Mouse (Mus musculus) layer of hippocampus, adult 18-20 months (tissue): ENCODE measurements around the gene Haspin. TPM values are rescaled to one million over a fixed set of nuclear protein-coding genes. Genes with fewer than 3 reads are reported as not detected.

Source experiments
- DNase-seq, 2 experiments: peaks; one replicate each; pipeline ENCODE4 v3.0.0; 2022; ENCODE audit warnings: low spot score in 2 of 2
- total RNA-seq, 2 experiments: library from RNA; stranded (reverse); gene quantifications; 2 replicates each; pipeline ENCODE4 v1.2.3; 2021

Gene Haspin
- total RNA-seq, 2 experiments from 2014 or later: 0.10 to 0.15 TPM

DNA sequence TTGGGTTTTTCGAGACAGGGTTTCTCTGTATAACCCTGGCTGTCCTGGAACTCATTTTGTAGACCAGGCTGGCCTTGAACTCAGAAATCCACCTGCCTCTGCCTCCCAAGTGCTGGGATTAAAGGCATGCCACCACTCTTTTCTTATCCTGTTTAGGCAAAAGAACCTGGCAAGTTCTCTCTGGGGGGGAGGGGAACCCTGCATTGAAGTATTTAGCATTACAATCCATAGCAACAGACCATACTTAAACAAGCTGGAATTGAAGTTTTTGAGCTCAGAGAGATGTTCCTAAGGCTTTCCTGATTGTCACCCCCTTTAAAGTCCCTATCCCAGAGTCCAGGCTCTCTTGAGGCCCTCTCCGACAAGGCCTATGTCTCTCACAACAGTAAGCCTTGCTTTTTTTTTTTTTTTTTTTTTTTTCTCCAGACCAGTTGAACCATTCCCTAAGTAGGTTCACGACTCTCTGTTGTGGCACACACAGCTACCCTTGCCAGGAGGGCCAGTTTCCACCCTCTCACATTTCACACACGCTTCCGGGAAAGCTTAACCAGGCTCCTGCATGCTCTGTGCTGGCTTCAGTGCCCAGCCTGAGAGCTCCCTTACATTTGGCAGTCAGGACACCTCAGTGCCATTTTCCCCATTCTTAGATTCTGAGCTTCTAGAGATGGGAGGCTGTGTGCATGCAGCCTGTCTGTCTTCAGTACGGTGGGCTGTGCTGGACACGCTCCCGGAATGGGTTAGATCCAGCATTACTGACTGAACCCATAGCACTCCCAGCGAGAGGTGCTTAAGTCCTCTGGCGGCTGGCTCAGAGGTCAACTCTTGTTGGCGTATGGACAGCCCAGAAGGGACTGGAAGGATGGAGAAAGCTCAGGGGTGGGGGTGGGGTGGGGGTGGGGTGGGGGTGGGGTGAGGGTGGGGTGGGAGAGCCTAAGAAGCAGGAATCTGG, 8.2 kb upstream of the Haspin start:
- DNase-seq: no peak

DNA sequence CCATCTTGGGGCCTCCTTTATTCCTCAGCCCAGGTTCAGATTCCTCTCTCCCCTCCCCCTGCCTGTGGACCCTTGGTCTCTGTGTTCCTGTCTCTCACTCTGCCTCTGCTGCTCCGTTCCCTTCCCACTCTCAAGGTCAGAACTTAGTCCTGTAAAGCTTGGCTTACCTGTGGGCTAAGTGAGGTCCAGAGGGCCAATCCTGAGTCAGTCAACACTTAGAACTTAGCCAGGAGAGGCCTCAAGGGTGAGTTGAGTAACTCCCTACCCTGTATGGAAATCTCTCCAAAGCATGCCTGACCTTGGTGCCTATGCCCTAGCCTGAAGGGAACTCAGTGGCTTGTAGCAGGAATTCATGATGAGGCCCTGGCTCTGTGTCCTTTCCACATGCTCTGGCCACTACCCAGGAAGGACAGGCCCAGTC, 6.2 kb upstream of the Haspin start:
- DNase-seq: no peak

- DNase-seq: no peak
These were observed 978 bp downstream of the Haspin start for GRCm38 (mm10) chr11:73137116-73137515.

- no peak for DNase-seq
These were observed 1.5 kb downstream of the Haspin start for GRCm38 (mm10) chr11:73136587-73136986.

- DNase-seq: no peak
These were observed 3.9 kb downstream of the Haspin start for GRCm38 (mm10) chr11:73134222-73134621.

DNA sequence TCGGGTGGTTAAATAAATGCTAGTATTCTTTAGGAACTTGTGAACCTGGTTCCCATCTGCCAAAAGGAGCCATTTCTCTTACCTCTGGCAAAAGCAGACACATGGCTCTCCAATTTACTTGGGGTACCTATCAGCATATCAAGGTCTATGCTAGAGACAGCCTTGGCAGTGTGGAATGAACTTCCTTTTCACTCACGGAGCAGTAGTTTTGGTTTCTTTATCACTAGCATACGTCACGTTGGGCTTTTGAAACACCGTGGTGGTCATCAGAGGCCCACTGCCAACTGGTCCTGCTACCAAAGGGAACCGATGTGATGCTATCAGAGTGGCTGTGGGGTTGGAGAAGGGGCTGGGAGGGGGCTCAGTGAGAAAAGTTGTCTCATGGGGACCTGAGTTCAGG, 5.1 kb downstream of the Haspin start:
- DNase-seq: no peak

- DNase-seq: peak in 1 of 2 experiments; percentile 27
These were observed 7.1 kb downstream of the Haspin start for GRCm38 (mm10) chr11:73131020-73131419.

- DNase-seq: no peak
These were observed 11.6 kb downstream of the Haspin start for GRCm38 (mm10) chr11:73126495-73126894.

GRCm38 (mm10) chr11:73111414-73111813, 26.7 kb downstream of the Haspin start:
- no peak for DNase-seq

GRCm38 (mm10) chr11:73109941-73110340, 28.2 kb downstream of the Haspin start:
- no peak for DNase-seq

DNA sequence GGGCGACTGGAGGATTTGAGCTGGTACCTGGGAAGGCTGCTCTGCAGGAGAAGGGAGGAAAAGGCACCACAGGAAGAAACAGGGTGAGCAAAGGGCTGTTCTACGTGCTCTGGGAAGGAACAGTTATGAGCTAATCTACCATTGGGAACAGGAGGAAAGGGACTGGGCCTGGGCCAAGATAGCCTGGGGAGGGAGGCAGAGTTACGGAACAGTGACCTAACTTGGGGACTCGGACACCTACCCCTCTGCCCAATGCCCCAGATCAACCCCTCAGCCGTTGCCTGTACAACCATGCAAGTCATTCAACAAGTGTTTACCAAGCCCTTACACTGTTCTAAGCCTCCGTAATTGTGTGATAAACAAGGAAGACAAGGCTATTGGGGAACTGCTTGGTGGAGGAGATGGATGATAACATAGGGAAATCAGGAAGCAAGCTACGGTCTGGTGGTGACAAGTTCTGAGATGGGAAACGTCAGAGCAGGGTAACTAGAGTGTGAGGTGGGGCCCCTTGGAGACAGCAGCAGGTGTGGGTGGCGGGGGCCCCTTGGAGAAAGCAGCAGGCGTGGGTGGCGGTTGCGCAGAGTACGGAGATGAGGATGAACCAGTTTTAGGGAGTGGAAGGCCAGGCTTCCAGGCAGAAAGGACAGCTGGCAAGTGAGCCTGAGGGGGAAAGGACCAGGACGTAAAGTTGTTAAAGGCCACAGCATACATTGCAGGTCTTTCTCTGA, 29.0 kb downstream of the Haspin start:
- DNase-seq: no peak

DNA sequence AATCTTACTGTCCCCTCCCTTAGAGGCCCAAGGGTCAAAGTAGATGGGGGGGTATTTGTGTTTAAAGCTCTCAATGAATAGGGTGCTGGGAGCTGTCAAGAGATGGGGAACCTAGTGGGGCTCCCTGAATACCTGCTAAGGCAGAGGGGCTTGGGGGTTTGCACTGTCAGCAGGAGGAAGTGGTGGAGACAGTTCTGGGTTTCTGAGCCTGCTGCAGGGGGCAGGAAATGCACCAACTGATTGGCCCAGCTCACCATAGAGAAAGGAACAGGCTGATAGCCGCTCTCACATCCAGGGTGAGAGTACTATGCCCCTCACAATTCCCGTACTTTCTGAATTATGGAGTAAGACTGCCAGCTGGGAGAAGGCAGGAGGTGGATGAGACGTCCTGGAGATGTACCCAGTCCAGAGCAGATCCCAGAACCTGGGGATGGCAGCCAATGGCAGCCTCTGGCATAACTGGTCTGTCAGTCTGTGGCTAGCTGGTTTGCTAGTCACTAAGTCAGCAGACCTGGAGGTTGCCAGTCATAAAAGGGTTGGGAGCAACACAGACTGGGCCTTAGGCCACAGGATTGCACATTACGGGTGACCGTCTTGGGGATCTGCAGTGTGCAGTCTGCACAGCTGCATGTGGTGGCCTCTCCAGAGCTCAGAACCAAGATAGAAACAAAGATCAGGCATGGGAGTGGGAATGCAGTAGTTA, 29.7 kb downstream of the Haspin start:
- no peak for DNase-seq

GRCm38 (mm10) chr11:73107358-73107757, 30.7 kb downstream of the Haspin start:
- DNase-seq: peak in 1 of 2 experiments; percentile 63

- no peak for DNase-seq
These were observed 32.8 kb downstream of the Haspin start for GRCm38 (mm10) chr11:73105246-73105645.

GRCm38 (mm10) chr11:73101308-73101707, 36.8 kb downstream of the Haspin start:
- no peak for DNase-seq

GRCm38 (mm10) chr11:73099976-73100750, 37.9 kb downstream of the Haspin start:
- no peak for DNase-seq

DNA sequence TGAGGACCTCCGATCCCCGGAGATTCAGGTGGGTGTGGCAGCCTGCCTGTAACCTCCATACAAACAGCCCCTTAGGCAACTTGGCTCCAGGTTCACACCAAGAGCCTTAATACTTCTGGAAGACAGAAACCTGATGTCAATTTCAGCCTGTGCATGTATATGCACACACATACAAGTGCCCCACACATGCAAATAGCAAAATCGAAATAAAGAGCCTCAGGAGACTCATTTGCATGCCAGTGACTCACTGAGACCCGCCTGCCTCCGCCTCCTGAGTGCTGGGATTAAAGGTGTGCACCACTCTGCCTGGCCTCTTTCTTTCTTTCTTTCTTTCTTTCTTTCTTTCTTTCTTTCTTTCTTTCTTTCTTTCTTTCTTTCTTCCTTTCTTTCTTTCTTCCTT, 39.2 kb downstream of the Haspin start:
- DNase-seq: no peak

- DNase-seq: no peak
These were observed 43.7 kb downstream of the Haspin start for GRCm38 (mm10) chr11:73094231-73094995.

- DNase-seq: no peak
These were observed 45.2 kb downstream of the Haspin start for GRCm38 (mm10) chr11:73092877-73093276.

DNA sequence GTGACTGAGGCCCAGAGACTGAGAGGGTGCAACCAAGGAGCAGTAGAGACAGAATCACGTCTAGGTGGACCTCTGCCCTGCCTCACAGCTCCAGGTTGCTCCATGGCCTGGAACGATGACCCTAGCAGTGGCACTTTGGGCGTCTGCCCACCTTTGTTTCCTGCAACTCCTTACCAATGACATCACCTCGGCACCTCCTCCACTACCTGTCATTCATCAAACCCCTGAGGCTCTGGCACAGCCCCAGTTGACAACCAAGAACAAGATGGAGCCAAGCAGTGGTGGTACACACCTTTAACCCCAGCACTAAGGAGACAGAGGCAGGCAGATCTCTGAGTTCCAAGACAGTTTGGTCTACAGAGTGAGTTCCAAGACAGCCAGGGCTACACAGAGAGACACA, 46.0 kb downstream of the Haspin start:
- no peak for DNase-seq
